ENCODE assay signal across 18 mouse cellular contexts in the genomic region with DNA sequence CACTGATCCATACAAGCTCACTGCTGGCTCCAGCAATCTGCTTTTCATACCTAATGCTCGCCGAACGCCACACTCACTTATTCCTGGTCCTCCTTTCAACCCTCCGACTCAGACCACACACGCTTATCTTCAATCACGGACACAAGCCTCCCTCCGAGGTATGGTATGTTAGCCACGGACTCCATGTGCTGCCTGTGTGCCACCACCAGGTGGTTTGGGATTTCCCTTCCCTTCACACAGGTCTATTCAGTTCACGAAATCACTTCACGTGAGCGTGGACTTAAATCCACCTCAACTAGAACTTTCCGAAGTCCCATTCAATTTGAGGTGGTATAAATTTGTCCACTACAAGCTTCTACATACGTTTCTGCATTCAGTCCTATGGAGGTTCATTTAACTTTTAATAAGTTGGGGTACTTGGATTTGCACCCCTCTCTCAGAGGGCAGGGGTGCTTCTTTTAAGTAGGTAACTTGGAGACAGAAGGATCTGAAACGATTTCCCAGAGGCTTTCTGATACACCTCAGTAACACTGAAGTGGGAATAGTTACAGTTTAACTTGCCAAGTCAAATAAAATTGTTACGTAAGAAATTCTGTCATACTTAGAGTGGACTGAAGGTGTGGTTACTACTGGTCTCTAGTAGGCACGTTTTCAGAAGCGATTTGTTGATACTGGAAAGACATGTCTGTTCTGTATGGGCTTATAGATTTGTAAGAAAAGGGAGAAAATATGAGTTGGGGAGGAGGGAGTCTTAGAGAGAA.
DNase-seq lines count a peak whose midpoint lies in the region; ATAC-seq lines count a peak whose summit lies in the region.
"Had no signal": no experiment of that assay in that cellular context is flagged by ENCODE, and none has a peak within 500 bp of the region (broad histone marks: within the 10 kb centered on the region; RNA-seq: fewer than 3 reads in every experiment).

No protein-coding gene starts in this region.

- no peak overlapping the region for H3K9ac ChIP-seq in limb, embryonic 11.5 days (ENCODE audit: low read length)
- no peak overlapping the region for H3K9ac ChIP-seq in midbrain, embryonic 11.5 days (ENCODE audit: low read length)
- H3K9ac ChIP-seq in midbrain, embryonic 16.5 days (ENCODE audit: low read depth, low read length): no peak overlapping the region
- no peak overlapping the region for H3K9ac ChIP-seq in forebrain, embryonic 13.5 days
- H3K9ac ChIP-seq: hindbrain, embryonic 13.5 days; limb, embryonic 12.5 days; midbrain, embryonic 15.5 days had no signal

- no peak overlapping the region for H3K27ac ChIP-seq in limb, embryonic 11.5 days (replicated peaks; ENCODE audit: low read depth, low read length)
- H3K27ac ChIP-seq in limb, embryonic 10.5 days: no peak overlapping the region
- H3K27ac ChIP-seq in midbrain, embryonic 11.5 days (ENCODE audit: low read depth, low read length): no peak overlapping the region
- no peak overlapping the region for H3K27ac ChIP-seq in midbrain, embryonic 16.5 days (ENCODE audit: low read length)
- no peak overlapping the region for H3K27ac ChIP-seq in forebrain, embryonic 13.5 days
- H3K27ac ChIP-seq: forebrain, embryonic 10.5 days; hindbrain, embryonic 13.5 days; left cerebral cortex, adult 2 months; limb, embryonic 12.5 days; midbrain, embryonic 15.5 days had no signal

- intact Hi-C loops in heart, postnatal 36 days (cut with DNase I): loop anchor here (5.0 kb wide), 1 partner anchor 96 kb away; no protein-coding TSS in a partner anchor

- H3K27me3 ChIP-seq in limb, embryonic 11.5 days (ENCODE audit: control insufficient read depth, insufficient read depth, low read length): no peaks in the 10 kb centered on the region
- no peaks in the 10 kb centered on the region for H3K27me3 ChIP-seq in limb, embryonic 10.5 days (ENCODE audit: low read depth, poor library complexity, severe bottlenecking)
- H3K27me3 ChIP-seq in midbrain, embryonic 11.5 days (ENCODE audit: control insufficient read depth, insufficient read depth, low read length): no peaks in the 10 kb centered on the region
- H3K27me3 ChIP-seq in midbrain, embryonic 16.5 days (ENCODE audit: control insufficient read depth, insufficient read depth, low read depth, low read length): no peaks in the 10 kb centered on the region
- no peaks in the 10 kb centered on the region for H3K27me3 ChIP-seq in forebrain, embryonic 13.5 days
- H3K27me3 ChIP-seq: hindbrain, embryonic 13.5 days; limb, embryonic 12.5 days; midbrain, embryonic 15.5 days had no signal

- peaks cover 5% of the 10 kb centered on the region; the same call in 1 of the 2 replicates for H3K4me1 ChIP-seq in limb, embryonic 11.5 days (ENCODE audit: control insufficient read depth, insufficient read depth, low read length)
- peaks cover 21% of the 10 kb centered on the region for H3K4me1 ChIP-seq in limb, embryonic 10.5 days
- no peaks in the 10 kb centered on the region for H3K4me1 ChIP-seq in midbrain, embryonic 11.5 days (ENCODE audit: control insufficient read depth, insufficient read depth, low read length)
- no peaks in the 10 kb centered on the region for H3K4me1 ChIP-seq in midbrain, embryonic 16.5 days (ENCODE audit: control insufficient read depth, insufficient read depth, low read length)
- no peaks in the 10 kb centered on the region for H3K4me1 ChIP-seq in forebrain, embryonic 13.5 days
- H3K4me1 ChIP-seq: forebrain, embryonic 10.5 days; hindbrain, embryonic 13.5 days; midbrain, embryonic 15.5 days had no signal

- H3K36me3 ChIP-seq in limb, embryonic 11.5 days (ENCODE audit: control insufficient read depth, insufficient read depth, low read length): no peaks in the 10 kb centered on the region
- H3K36me3 ChIP-seq in limb, embryonic 10.5 days: no peaks in the 10 kb centered on the region
- no peaks in the 10 kb centered on the region for H3K36me3 ChIP-seq in midbrain, embryonic 11.5 days (ENCODE audit: control insufficient read depth, insufficient read depth, low read length)
- no peaks in the 10 kb centered on the region for H3K36me3 ChIP-seq in midbrain, embryonic 16.5 days (ENCODE audit: control insufficient read depth, insufficient read depth, low read length)
- H3K36me3 ChIP-seq in forebrain, embryonic 13.5 days (ENCODE audit: poor library complexity, severe bottlenecking): no peaks in the 10 kb centered on the region
- H3K36me3 ChIP-seq: forebrain, embryonic 10.5 days; G1E; hindbrain, embryonic 13.5 days; limb, embryonic 12.5 days; midbrain, embryonic 15.5 days had no signal

- no peak overlapping the region for H3K4me2 ChIP-seq in limb, embryonic 11.5 days (ENCODE audit: low read depth, severe bottlenecking)
- no peak overlapping the region for H3K4me2 ChIP-seq in midbrain, embryonic 11.5 days
- no peak overlapping the region for H3K4me2 ChIP-seq in midbrain, embryonic 16.5 days (ENCODE audit: low read length)
- no peak overlapping the region for H3K4me2 ChIP-seq in forebrain, embryonic 13.5 days
- H3K4me2 ChIP-seq: hindbrain, embryonic 13.5 days; limb, embryonic 12.5 days; midbrain, embryonic 15.5 days had no signal

- no peak for ATAC-seq in limb, embryonic 11.5 days (ENCODE audit: insufficient number of reproducible peaks, low FRiP score, low TSS enrichment, low read depth)
- ATAC-seq in midbrain, embryonic 11.5 days (ENCODE audit: low FRiP score): no peak
- no peak for ATAC-seq in midbrain, embryonic 16.5 days
- ATAC-seq in forebrain, embryonic 13.5 days: no peak
- ATAC-seq: CD4-positive, CD25-positive, alpha-beta regulatory T cell, adult 4 months; midbrain, embryonic 15.5 days had no signal

- H3K9me3 ChIP-seq in limb, embryonic 11.5 days (ENCODE audit: control insufficient read depth, low read length): no peaks in the 10 kb centered on the region
- H3K9me3 ChIP-seq in limb, embryonic 10.5 days (replicated peaks): no peaks in the 10 kb centered on the region
- H3K9me3 ChIP-seq in midbrain, embryonic 11.5 days (ENCODE audit: control insufficient read depth, low read length): no peaks in the 10 kb centered on the region
- H3K9me3 ChIP-seq in midbrain, embryonic 16.5 days (replicated peaks; ENCODE audit: control insufficient read depth, low read length, poor library complexity, severe bottlenecking): no peaks in the 10 kb centered on the region
- no peaks in the 10 kb centered on the region for H3K9me3 ChIP-seq in forebrain, embryonic 13.5 days (replicated peaks)
- H3K9me3 ChIP-seq: forebrain, embryonic 10.5 days; G1E; hindbrain, embryonic 13.5 days; midbrain, embryonic 15.5 days had no signal

- DNase-seq in heart, adult 11 months: peak; percentile 85
- DNase-seq in heart, postnatal 36 days: no peak
- peak; percentile 20 for DNase-seq in limb, embryonic 11.5 days (ENCODE audit: low spot score)
- DNase-seq in limb, embryonic 10.5 days (ENCODE audit: low spot score): no peak
- DNase-seq in midbrain, embryonic 11.5 days (ENCODE audit: low spot score, missing footprints): peak; percentile 51
- no peak for DNase-seq in ovary, postnatal 14 days (ENCODE audit: low spot score)
- DNase-seq: cerebellum, adult 9-10 months; gastrocnemius, postnatal 10 days; thymus, postnatal 14 days had no signal

- no peak overlapping the region for H3K4me3 ChIP-seq in limb, embryonic 11.5 days (ENCODE audit: low read depth, low read length)
- no peak overlapping the region for H3K4me3 ChIP-seq in limb, embryonic 10.5 days
- no peak overlapping the region for H3K4me3 ChIP-seq in midbrain, embryonic 11.5 days (ENCODE audit: low read depth, low read length)
- no peak overlapping the region for H3K4me3 ChIP-seq in midbrain, embryonic 16.5 days (ENCODE audit: low read depth, low read length)
- no peak overlapping the region for H3K4me3 ChIP-seq in forebrain, embryonic 13.5 days
- H3K4me3 ChIP-seq: forebrain, embryonic 10.5 days; hindbrain, embryonic 13.5 days; left cerebral cortex, adult 2 months; limb, embryonic 12.5 days; midbrain, embryonic 15.5 days had no signal

- 91% methylated on average over 17 of the region's 17 CpGs for WGBS in limb, embryonic 11.5 days
- WGBS in limb, embryonic 10.5 days: 92% methylated on average over 17 of the region's 17 CpGs
- WGBS in midbrain, embryonic 11.5 days: 95% methylated on average over 17 of the region's 17 CpGs
- 95% methylated on average over 17 of the region's 17 CpGs for WGBS in midbrain, embryonic 16.5 days
- 92% methylated on average over 17 of the region's 17 CpGs for WGBS in forebrain, embryonic 13.5 days

Comparison
In these comparisons a context has a peak if more than half of its experiments do, and no peak if none do; other contexts are left out.
1. DNase-seq: peak in heart, adult 11 months (single experiment), limb, embryonic 11.5 days (single experiment) and midbrain, embryonic 11.5 days (single experiment); none in heart, postnatal 36 days (0 of 2), limb, embryonic 10.5 days (single experiment) and ovary, postnatal 14 days (single experiment).